Mouse (Mus musculus): ENCODE data around the gene Psmb9. TPM values are rescaled to one million over a fixed set of nuclear protein-coding genes. Genes with fewer than 3 reads are reported as not detected.
"Not testable (repeated sequence)": the region's sequence is repeated elsewhere in the genome, so short reads cannot be mapped to it uniquely, and the experiment has no call there.

Gene Psmb9
- polyA plus RNA-seq, 1 experiment from 2014 or later: 2.1 TPM

GRCm38 (mm10) chr17:34219801-34220200, 32.2 kb upstream of the Psmb9 start:
- H3K9me3 ChIP-seq (ENCODE audit: control insufficient read depth, low read length); H3K4me3 ChIP-seq (ENCODE audit: low read length); H3K4me1 ChIP-seq (ENCODE audit: control insufficient read depth, insufficient read depth, low read length); H3K27me3 ChIP-seq (ENCODE audit: control insufficient read depth, insufficient read depth, low read length); H3K36me3 ChIP-seq (ENCODE audit: control insufficient read depth, insufficient read depth, low read length); H3K27ac ChIP-seq (ENCODE audit: low read depth, low read length); ATAC-seq (ENCODE audit: low FRiP score, low TSS enrichment); H3K9ac ChIP-seq (ENCODE audit: low read depth, low read length); H3K4me2 ChIP-seq (replicated peaks; ENCODE audit: low read depth, low read length): not testable (repeated sequence)
- 97% methylated on average over 3 of the region's 7 CpGs for WGBS

GRCm38 (mm10) chr17:34219096-34219495, 31.5 kb upstream of the Psmb9 start:
- not testable (repeated sequence) for H3K36me3 ChIP-seq (ENCODE audit: control insufficient read depth, insufficient read depth, low read length); H3K4me3 ChIP-seq (ENCODE audit: low read length); H3K4me2 ChIP-seq (replicated peaks; ENCODE audit: low read depth, low read length); H3K27ac ChIP-seq (ENCODE audit: low read depth, low read length); H3K4me1 ChIP-seq (ENCODE audit: control insufficient read depth, insufficient read depth, low read length); H3K9ac ChIP-seq (ENCODE audit: low read depth, low read length); H3K9me3 ChIP-seq (ENCODE audit: control insufficient read depth, low read length); ATAC-seq (ENCODE audit: low FRiP score, low TSS enrichment); H3K27me3 ChIP-seq (ENCODE audit: control insufficient read depth, insufficient read depth, low read length)
- 90% methylated on average over 7 of the region's 11 CpGs for WGBS

- Histone ChIP-seq H3K9me3 (ENCODE audit: control insufficient read depth, low read length) (no peaks in the 10 kb centered on the region; the same call in 1 of the 2 replicates), H3K4me1 (ENCODE audit: control insufficient read depth, insufficient read depth, low read length) (no peaks in the 10 kb centered on the region), H3K36me3 (ENCODE audit: control insufficient read depth, insufficient read depth, low read length) (no peaks in the 10 kb centered on the region), H3K4me3 (ENCODE audit: low read length) (no peak overlapping the region), H3K9ac (ENCODE audit: low read depth, low read length) (no peak overlapping the region), H3K4me2 (replicated peaks; ENCODE audit: low read depth, low read length) (no peak overlapping the region), H3K27me3 (ENCODE audit: control insufficient read depth, insufficient read depth, low read length) (peaks cover 13% of the 10 kb centered on the region), H3K27ac (ENCODE audit: low read depth, low read length) (no peak overlapping the region)
- no peak for ATAC-seq (ENCODE audit: low FRiP score, low TSS enrichment)
- 83% methylated on average over 11 of the region's 11 CpGs for WGBS
These were observed 31.1 kb upstream of the Psmb9 start for GRCm38 (mm10) chr17:34218675-34219074.

- Histone ChIP-seq H3K27me3 (ENCODE audit: control insufficient read depth, insufficient read depth, low read length) (peaks cover 20% of the 10 kb centered on the region), H3K4me3 (ENCODE audit: low read length) (no peak overlapping the region), H3K4me2 (replicated peaks; ENCODE audit: low read depth, low read length) (no peak overlapping the region), H3K27ac (ENCODE audit: low read depth, low read length) (no peak overlapping the region), H3K4me1 (ENCODE audit: control insufficient read depth, insufficient read depth, low read length) (no peaks in the 10 kb centered on the region), H3K36me3 (ENCODE audit: control insufficient read depth, insufficient read depth, low read length) (no peaks in the 10 kb centered on the region), H3K9ac (ENCODE audit: low read depth, low read length) (no peak overlapping the region), H3K9me3 (ENCODE audit: control insufficient read depth, low read length) (no peaks in the 10 kb centered on the region; the same call in 1 of the 2 replicates)
- no peak for ATAC-seq (ENCODE audit: low FRiP score, low TSS enrichment)
- WGBS: 91% methylated on average over 5 of the region's 5 CpGs
These were observed 30.4 kb upstream of the Psmb9 start for GRCm38 (mm10) chr17:34217986-34218385.

- no peaks in the 10 kb centered on the region; the same call in 1 of the 2 replicates for H3K9me3 ChIP-seq (ENCODE audit: control insufficient read depth, low read length)
- H3K4me1 ChIP-seq (ENCODE audit: control insufficient read depth, insufficient read depth, low read length): no peaks in the 10 kb centered on the region
- peaks cover 26% of the 10 kb centered on the region for H3K27me3 ChIP-seq (ENCODE audit: control insufficient read depth, insufficient read depth, low read length)
- no peaks in the 10 kb centered on the region for H3K36me3 ChIP-seq (ENCODE audit: control insufficient read depth, insufficient read depth, low read length)
- H3K27ac ChIP-seq (ENCODE audit: low read depth, low read length): no peak overlapping the region
- 88% methylated on average over 8 of the region's 8 CpGs for WGBS
- ATAC-seq (ENCODE audit: low FRiP score, low TSS enrichment): no peak
- no peak overlapping the region for H3K9ac ChIP-seq (ENCODE audit: low read depth, low read length)
- H3K4me3 ChIP-seq (ENCODE audit: low read length): no peak overlapping the region
- H3K4me2 ChIP-seq (replicated peaks; ENCODE audit: low read depth, low read length): no peak overlapping the region
These were observed 29.8 kb upstream of the Psmb9 start for GRCm38 (mm10) chr17:34217216-34217928.

GRCm38 (mm10) chr17:34215176-34215575, 27.6 kb upstream of the Psmb9 start:
- Histone ChIP-seq H3K4me2 (replicated peaks; ENCODE audit: low read depth, low read length) (no peak overlapping the region), H3K9me3 (ENCODE audit: control insufficient read depth, low read length) (no peaks in the 10 kb centered on the region; the same call in 1 of the 2 replicates), H3K4me3 (ENCODE audit: low read length) (no peak overlapping the region), H3K27ac (ENCODE audit: low read depth, low read length) (no peak overlapping the region), H3K4me1 (ENCODE audit: control insufficient read depth, insufficient read depth, low read length) (no peaks in the 10 kb centered on the region), H3K36me3 (ENCODE audit: control insufficient read depth, insufficient read depth, low read length) (no peaks in the 10 kb centered on the region), H3K9ac (ENCODE audit: low read depth, low read length) (no peak overlapping the region), H3K27me3 (ENCODE audit: control insufficient read depth, insufficient read depth, low read length) (peaks cover 43% of the 10 kb centered on the region)
- WGBS: 86% methylated on average over 12 of the region's 12 CpGs
- no peak for ATAC-seq (ENCODE audit: low FRiP score, low TSS enrichment)

- H3K27ac ChIP-seq (ENCODE audit: low read depth, low read length): no peak overlapping the region
- H3K9ac ChIP-seq (ENCODE audit: low read depth, low read length): no peak overlapping the region
- H3K36me3 ChIP-seq (ENCODE audit: control insufficient read depth, insufficient read depth, low read length): no peaks in the 10 kb centered on the region
- no peak overlapping the region for H3K4me3 ChIP-seq (ENCODE audit: low read length)
- peaks cover 46% of the 10 kb centered on the region for H3K27me3 ChIP-seq (ENCODE audit: control insufficient read depth, insufficient read depth, low read length)
- 42% methylated on average over 21 of the region's 21 CpGs for WGBS
- no peak for ATAC-seq (ENCODE audit: low FRiP score, low TSS enrichment)
- H3K9me3 ChIP-seq (ENCODE audit: control insufficient read depth, low read length): peaks cover 4% of the 10 kb centered on the region; the same call in 1 of the 2 replicates
- H3K4me1 ChIP-seq (ENCODE audit: control insufficient read depth, insufficient read depth, low read length): no peaks in the 10 kb centered on the region
- no peak overlapping the region; the same call in 1 of the 2 replicates for H3K4me2 ChIP-seq (replicated peaks; ENCODE audit: low read depth, low read length)
These were observed 26.4 kb upstream of the Psmb9 start for GRCm38 (mm10) chr17:34213936-34214335.

GRCm38 (mm10) chr17:34211746-34212365, 24.3 kb upstream of the Psmb9 start:
- Histone ChIP-seq H3K4me2 (replicated peaks; ENCODE audit: low read depth, low read length) (no peak overlapping the region), H3K4me3 (ENCODE audit: low read length) (no peak overlapping the region), H3K27ac (ENCODE audit: low read depth, low read length) (no peak overlapping the region), H3K36me3 (ENCODE audit: control insufficient read depth, insufficient read depth, low read length) (no peaks in the 10 kb centered on the region), H3K4me1 (ENCODE audit: control insufficient read depth, insufficient read depth, low read length) (no peaks in the 10 kb centered on the region), H3K9me3 (ENCODE audit: control insufficient read depth, low read length) (peaks cover 4% of the 10 kb centered on the region; the same call in 1 of the 2 replicates), H3K27me3 (ENCODE audit: control insufficient read depth, insufficient read depth, low read length) (peaks cover 47% of the 10 kb centered on the region), H3K9ac (ENCODE audit: low read depth, low read length) (no peak overlapping the region)
- ATAC-seq (ENCODE audit: low FRiP score, low TSS enrichment): no peak
- WGBS: 19% methylated on average over 23 of the region's 23 CpGs

- Histone ChIP-seq H3K4me3 (ENCODE audit: low read length) (no peak overlapping the region), H3K4me2 (replicated peaks; ENCODE audit: low read depth, low read length) (no peak overlapping the region), H3K36me3 (ENCODE audit: control insufficient read depth, insufficient read depth, low read length) (no peaks in the 10 kb centered on the region), H3K27ac (ENCODE audit: low read depth, low read length) (no peak overlapping the region), H3K9me3 (ENCODE audit: control insufficient read depth, low read length) (peaks cover 4% of the 10 kb centered on the region; the same call in 1 of the 2 replicates), H3K9ac (ENCODE audit: low read depth, low read length) (no peak overlapping the region), H3K27me3 (ENCODE audit: control insufficient read depth, insufficient read depth, low read length) (peaks cover 53% of the 10 kb centered on the region), H3K4me1 (ENCODE audit: control insufficient read depth, insufficient read depth, low read length) (no peaks in the 10 kb centered on the region)
- ATAC-seq (ENCODE audit: low FRiP score, low TSS enrichment): no peak
- 77% methylated on average over 3 of the region's 3 CpGs for WGBS
These were observed 23.0 kb upstream of the Psmb9 start for GRCm38 (mm10) chr17:34210599-34210998.
